Mouse (Mus musculus): ENCODE results near the gene Kcnh4. TPM values are rescaled to one million over a fixed set of nuclear protein-coding genes. Genes with fewer than 3 reads are reported as not detected.

Gene Kcnh4
- polyA plus RNA-seq, 1 experiment from 2014 or later, result not detected

GRCm38 (mm10) chr11:100747114-100747513 is 12.6 kb downstream of the Kcnh4 start:
- no peak overlapping the region for H3K9ac ChIP-seq
- H3K4me2 ChIP-seq, result no peak overlapping the region
- no peaks in the 10 kb centered on the region for H3K36me3 ChIP-seq
- peaks cover 56% of the 10 kb centered on the region for H3K27me3 ChIP-seq
- ATAC-seq (ENCODE audit: low read depth) (peak; percentile 58), DNase-seq (no peak)
- H3K9me3 ChIP-seq (replicated peaks), result no peaks in the 10 kb centered on the region
- H3K4me1 ChIP-seq (replicated peaks), result peaks cover 23% of the 10 kb centered on the region
- H3K4me3 ChIP-seq (replicated peaks), result no peak overlapping the region
- WGBS (ENCODE audit: insufficient replicate concordance), result 50% methylated on average over 5 of the region's 5 CpGs
- H3K27ac ChIP-seq, result no peak overlapping the region

GRCm38 (mm10) chr11:100746546-100746945 is 13.2 kb downstream of the Kcnh4 start:
- Histone ChIP-seq H3K4me1 (replicated peaks) (peaks cover 23% of the 10 kb centered on the region), H3K36me3 (no peaks in the 10 kb centered on the region), H3K4me3 (replicated peaks) (no peak overlapping the region), H3K9me3 (replicated peaks) (no peaks in the 10 kb centered on the region), H3K27me3 (peaks cover 50% of the 10 kb centered on the region), H3K4me2 (no peak overlapping the region), H3K27ac (no peak overlapping the region), H3K9ac (no peak overlapping the region)
- ATAC-seq (ENCODE audit: low read depth) (no peak), DNase-seq (no peak)
- 78% methylated on average over 10 of the region's 10 CpGs for WGBS (ENCODE audit: insufficient replicate concordance)

- H3K27ac ChIP-seq, result no peak overlapping the region
- H3K27me3 ChIP-seq, result peaks cover 45% of the 10 kb centered on the region
- peaks cover 24% of the 10 kb centered on the region for H3K4me1 ChIP-seq (replicated peaks)
- H3K4me2 ChIP-seq, result no peak overlapping the region
- DNase-seq (peak; percentile 38), ATAC-seq (ENCODE audit: low read depth) (no peak)
- no peaks in the 10 kb centered on the region for H3K9me3 ChIP-seq (replicated peaks)
- H3K9ac ChIP-seq, result no peak overlapping the region
- WGBS (ENCODE audit: insufficient replicate concordance), result 14% methylated on average over 6 of the region's 6 CpGs
- H3K36me3 ChIP-seq, result no peaks in the 10 kb centered on the region
- no peak overlapping the region for H3K4me3 ChIP-seq (replicated peaks)
Observed at GRCm38 (mm10) chr11:100745085-100745484, 14.7 kb downstream of the Kcnh4 start.

GRCm38 (mm10) chr11:100741348-100741747 is 18.4 kb downstream of the Kcnh4 start:
- Histone ChIP-seq H3K27ac (no peak overlapping the region), H3K36me3 (no peaks in the 10 kb centered on the region), H3K27me3 (peaks cover 12% of the 10 kb centered on the region; the same call in 1 of the 2 replicates), H3K4me2 (no peak overlapping the region), H3K9ac (no peak overlapping the region), H3K4me3 (replicated peaks) (no peak overlapping the region), H3K9me3 (replicated peaks) (no peaks in the 10 kb centered on the region), H3K4me1 (replicated peaks) (peaks cover 31% of the 10 kb centered on the region)
- ATAC-seq (ENCODE audit: low read depth), result no peak
- WGBS (ENCODE audit: insufficient replicate concordance), result 71% methylated on average over 6 of the region's 6 CpGs
- no peak for DNase-seq

GRCm38 (mm10) chr11:100738749-100739148 is 21.0 kb downstream of the Kcnh4 start:
- Histone ChIP-seq H3K4me3 (replicated peaks) (peak overlapping the region; percentile 99), H3K36me3 (peaks cover 15% of the 10 kb centered on the region), H3K9ac (peak overlapping the region; percentile 69), H3K27ac (peak overlapping the region; percentile 84), H3K27me3 (no peaks in the 10 kb centered on the region), H3K4me1 (replicated peaks) (peaks cover 52% of the 10 kb centered on the region), H3K4me2 (peak overlapping the region; percentile 77), H3K9me3 (replicated peaks) (no peaks in the 10 kb centered on the region)
- DNase-seq (no peak), ATAC-seq (ENCODE audit: low read depth) (no peak)
- 24% methylated on average over 5 of the region's 5 CpGs for WGBS (ENCODE audit: insufficient replicate concordance)

- Histone ChIP-seq H3K9ac (peak within 1 kb of the TSS; percentile 99), H3K4me1 (replicated peaks) (peaks cover 58% of the 10 kb centered on the region), H3K9me3 (replicated peaks) (no peaks in the 10 kb centered on the region), H3K4me3 (replicated peaks) (peak within 1 kb of the TSS; percentile 99), H3K36me3 (peaks cover 20% of the 10 kb centered on the region), H3K27me3 (no peaks in the 10 kb centered on the region), H3K4me2 (peak within 1 kb of the TSS; percentile 98), H3K27ac (peak within 1 kb of the TSS; percentile 97)
- DNase-seq (peak; percentile 100), ATAC-seq (ENCODE audit: low read depth) (peak; percentile 95)
- WGBS (ENCODE audit: insufficient replicate concordance), result under 1% methylated on average over 39 of the region's 39 CpGs
Observed at GRCm38 (mm10) chr11:100738066-100738604, 21.6 kb downstream of the Kcnh4 start, which contains the start of gene Rab5c. Gene Rab5c, minus strand, starts transcription at chr11:100738215.

- ATAC-seq (ENCODE audit: low read depth), result peak; percentile 73
- peaks cover 68% of the 10 kb centered on the region for H3K4me1 ChIP-seq (replicated peaks)
- peak overlapping the region; percentile 99 for H3K9ac ChIP-seq
- peak; percentile 77 for DNase-seq
- no peaks in the 10 kb centered on the region for H3K9me3 ChIP-seq (replicated peaks)
- peaks cover 29% of the 10 kb centered on the region for H3K36me3 ChIP-seq
- peak overlapping the region; percentile 99 for H3K4me3 ChIP-seq (replicated peaks)
- H3K27ac ChIP-seq, result peak overlapping the region; percentile 97
- H3K4me2 ChIP-seq, result peak overlapping the region; percentile 98
- under 1% methylated on average over 13 of the region's 13 CpGs for WGBS (ENCODE audit: insufficient replicate concordance)
- H3K27me3 ChIP-seq, result no peaks in the 10 kb centered on the region
Observed at GRCm38 (mm10) chr11:100737105-100737733, 22.5 kb downstream of the Kcnh4 start.

- H3K27me3 ChIP-seq, result no peaks in the 10 kb centered on the region
- H3K4me3 ChIP-seq (replicated peaks), result peak overlapping the region; percentile 99
- H3K4me2 ChIP-seq, result peak overlapping the region; percentile 98
- DNase-seq, result no peak
- H3K9ac ChIP-seq, result peak overlapping the region; percentile 99
- WGBS (ENCODE audit: insufficient replicate concordance), result 37% methylated on average over 4 of the region's 4 CpGs
- ATAC-seq (ENCODE audit: low read depth), result no peak
- H3K9me3 ChIP-seq (replicated peaks), result no peaks in the 10 kb centered on the region
- H3K27ac ChIP-seq, result peak overlapping the region; percentile 97
- H3K4me1 ChIP-seq (replicated peaks), result peaks cover 72% of the 10 kb centered on the region
- H3K36me3 ChIP-seq, result peaks cover 34% of the 10 kb centered on the region
Observed at GRCm38 (mm10) chr11:100736746-100737080, 23.0 kb downstream of the Kcnh4 start.

GRCm38 (mm10) chr11:100735954-100736745 is 23.6 kb downstream of the Kcnh4 start:
- peak overlapping the region; percentile 99 for H3K4me3 ChIP-seq (replicated peaks)
- H3K4me2 ChIP-seq, result peak overlapping the region; percentile 98
- no peak for DNase-seq
- peaks cover 78% of the 10 kb centered on the region for H3K4me1 ChIP-seq (replicated peaks)
- H3K9me3 ChIP-seq (replicated peaks), result no peaks in the 10 kb centered on the region
- peaks cover 40% of the 10 kb centered on the region for H3K36me3 ChIP-seq
- ATAC-seq (ENCODE audit: low read depth), result no peak
- H3K27me3 ChIP-seq, result no peaks in the 10 kb centered on the region
- 22% methylated on average over 14 of the region's 14 CpGs for WGBS (ENCODE audit: insufficient replicate concordance)
- peak overlapping the region; percentile 99 for H3K9ac ChIP-seq
- H3K27ac ChIP-seq, result peak overlapping the region; percentile 97

GRCm38 (mm10) chr11:100735134-100735865 is 24.4 kb downstream of the Kcnh4 start:
- peak overlapping the region; percentile 99 for H3K9ac ChIP-seq

More at GRCm38 (mm10) chr11:100735134-100735865, 24.4 kb downstream of the Kcnh4 start:
- no peak for DNase-seq
- no peak for ATAC-seq (ENCODE audit: low read depth)
- WGBS (ENCODE audit: insufficient replicate concordance), result 69% methylated on average over 9 of the region's 9 CpGs
- no peaks in the 10 kb centered on the region for H3K9me3 ChIP-seq (replicated peaks)
- H3K4me2 ChIP-seq, result peak overlapping the region; percentile 98
- no peaks in the 10 kb centered on the region for H3K27me3 ChIP-seq
- peaks cover 48% of the 10 kb centered on the region for H3K36me3 ChIP-seq
- H3K4me1 ChIP-seq (replicated peaks), result peaks cover 86% of the 10 kb centered on the region
- H3K4me3 ChIP-seq (replicated peaks), result peak overlapping the region; percentile 99
- peak overlapping the region; percentile 97 for H3K27ac ChIP-seq
